Mouse (Mus musculus) thymus, adult 2 months (tissue): ENCODE results near the gene Ccrl2.

Source experiments
- CTCF ChIP-seq: fragments of 200-500 bp; IDR thresholded peaks from 2 replicates; pipeline ENCODE4 v1.5.1; 2012; ENCODE audit warnings: mild to moderate bottlenecking, control low read depth, low read length, moderate library complexity, borderline replicate concordance; ENCODE audit not compliant: control insufficient read depth, poor library complexity, insufficient read depth; ENCODE audit errors: extremely low read depth
- POLR2A ChIP-seq: fragments of 200-500 bp; IDR thresholded peaks from 2 replicates; pipeline ENCODE4 v1.6.1; 2012; ENCODE audit warnings: mild to moderate bottlenecking, low read length, control low read depth, moderate library complexity; ENCODE audit not compliant: control insufficient read depth, poor library complexity, insufficient read depth; ENCODE audit errors: extremely low read depth

GRCm38 (mm10) chr9:111009763-111010162, 47.6 kb downstream of the Ccrl2 start:
- TF ChIP-seq POLR2A (no peak), CTCF (no peak)
